Mouse (Mus musculus): ENCODE results near the gene March10. TPM values are rescaled to one million over a fixed set of nuclear protein-coding genes. Genes with fewer than 3 reads are reported as not detected.

Gene March10
- polyA plus RNA-seq, 1 experiment from 2014 or later: 0.21 TPM

DNA sequence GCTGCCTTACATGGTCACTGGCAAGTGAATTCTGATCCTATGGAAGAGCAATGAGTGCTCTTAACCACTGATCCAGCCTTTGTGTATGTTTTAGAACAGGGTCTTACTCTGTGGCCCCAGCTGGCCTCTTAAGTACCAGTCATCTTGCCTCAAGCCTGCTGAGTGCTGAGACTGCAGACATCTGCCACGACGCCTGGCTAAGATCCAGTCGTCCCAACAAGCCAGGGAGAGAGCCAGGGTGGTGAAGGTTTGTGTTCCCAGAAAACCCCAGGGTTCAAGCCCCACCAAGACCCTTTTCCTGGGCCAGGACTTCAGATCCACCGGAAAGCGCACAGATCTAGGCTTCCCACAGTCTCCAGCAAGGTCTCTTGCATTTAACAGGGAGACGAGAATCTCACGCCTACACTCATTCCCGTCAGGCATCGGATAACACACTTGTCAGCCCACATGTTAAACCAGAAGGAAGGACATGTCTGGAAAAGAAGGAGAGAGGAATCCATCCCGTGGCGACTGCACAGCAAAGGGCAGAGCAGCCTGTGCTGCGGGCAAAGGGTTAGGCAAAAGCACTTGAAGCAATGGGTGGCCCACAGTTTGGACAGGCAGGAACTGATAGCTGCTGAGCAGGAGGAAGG is 144.1 kb downstream of the March10 start:
- Histone ChIP-seq H3K27ac (replicated peaks; ENCODE audit: low read depth, low read length) (no peak overlapping the region), H3K27me3 (ENCODE audit: control insufficient read depth, insufficient read depth, low read length) (no peaks in the 10 kb centered on the region), H3K9ac (replicated peaks; ENCODE audit: low read length) (no peak overlapping the region), H3K4me2 (ENCODE audit: low read length) (no peak overlapping the region), H3K9me3 (ENCODE audit: control insufficient read depth, low read length) (no peaks in the 10 kb centered on the region), H3K4me1 (ENCODE audit: control insufficient read depth, insufficient read depth, low read length) (peaks cover 21% of the 10 kb centered on the region), H3K4me3 (replicated peaks; ENCODE audit: low read depth, low read length) (no peak overlapping the region), H3K36me3 (ENCODE audit: control insufficient read depth, insufficient read depth, low read length) (no peaks in the 10 kb centered on the region)
- WGBS: 62% methylated on average over 12 of the region's 12 CpGs
- ATAC-seq (ENCODE audit: low FRiP score, low TSS enrichment) (no peak), DNase-seq (no peak)

DNA sequence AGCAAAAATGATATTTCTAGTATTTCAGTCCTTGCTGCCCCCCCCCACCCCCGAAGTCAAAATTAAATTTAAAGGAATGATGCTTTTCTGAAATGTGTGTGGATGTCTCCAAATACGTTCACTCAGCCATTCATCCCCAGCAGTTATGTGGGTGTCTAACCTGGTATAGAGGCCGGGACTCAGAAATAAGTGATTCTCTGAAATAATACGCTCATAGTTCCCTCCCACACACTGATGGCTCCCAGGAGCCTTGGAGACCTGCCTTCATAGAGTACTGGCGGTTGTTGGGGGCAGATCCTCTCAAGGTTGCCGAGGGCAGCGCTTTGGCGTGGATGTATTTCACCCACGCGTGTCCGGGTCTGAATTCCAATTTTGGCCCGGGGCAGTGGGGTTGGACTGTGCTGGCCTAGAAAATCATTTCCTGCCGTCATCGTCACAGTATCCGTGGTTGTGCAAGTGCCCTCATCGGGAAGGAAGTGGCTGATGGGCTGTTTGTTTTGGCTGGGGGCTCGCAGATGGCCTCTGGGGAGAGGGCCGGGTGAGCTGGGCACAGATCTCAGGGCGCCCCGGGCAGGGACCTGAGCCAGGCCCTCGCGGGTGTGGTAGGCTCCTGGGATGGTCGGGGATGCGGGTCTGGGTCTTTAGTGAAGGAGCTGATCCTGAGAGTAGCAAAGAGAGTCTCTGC is 145.1 kb downstream of the March10 start:
- Histone ChIP-seq H3K27me3 (ENCODE audit: control insufficient read depth, insufficient read depth, low read length) (no peaks in the 10 kb centered on the region), H3K9me3 (ENCODE audit: control insufficient read depth, low read length) (no peaks in the 10 kb centered on the region), H3K27ac (replicated peaks; ENCODE audit: low read depth, low read length) (no peak overlapping the region), H3K4me1 (ENCODE audit: control insufficient read depth, insufficient read depth, low read length) (peaks cover 21% of the 10 kb centered on the region), H3K9ac (replicated peaks; ENCODE audit: low read length) (no peak overlapping the region), H3K4me2 (ENCODE audit: low read length) (no peak overlapping the region), H3K36me3 (ENCODE audit: control insufficient read depth, insufficient read depth, low read length) (no peaks in the 10 kb centered on the region), H3K4me3 (replicated peaks; ENCODE audit: low read depth, low read length) (no peak overlapping the region)
- ATAC-seq (ENCODE audit: low FRiP score, low TSS enrichment) (no peak), DNase-seq (no peak)
- 82% methylated on average over 24 of the region's 24 CpGs for WGBS

Other genes starting within 250 kb of the March10 start
- gene Mrc2, start 164.1 kb downstream of the March10 start, polyA plus RNA-seq (2014; fragmentation: Nextera tagmentation; extraction: Ambion mirVana): 1.9 and 3.8 TPM in 2 replicates
- 46.4 and 49.1 TPM in 2 replicates for gene Tanc2, start 133.3 kb upstream of the March10 start, polyA plus RNA-seq (2014; fragmentation: Nextera tagmentation; extraction: Ambion mirVana)